Mouse (Mus musculus) cerebellum, adult 9-11 months (tissue): ENCODE measurements at regions not wholly inside any gene's neighbourhood (a gene's known extent, or its start where the extent isn't known, plus 50 kb on each side); places are given as distances from the start of the nearest gene placed in this dataset.
A peak's percentile ranks its signal among the peaks of the same experiment; 100 is the strongest.

Source experiments
- DNase-seq: peaks from one replicate; pipeline ENCODE4 v3.0.0; 2022

DNA sequence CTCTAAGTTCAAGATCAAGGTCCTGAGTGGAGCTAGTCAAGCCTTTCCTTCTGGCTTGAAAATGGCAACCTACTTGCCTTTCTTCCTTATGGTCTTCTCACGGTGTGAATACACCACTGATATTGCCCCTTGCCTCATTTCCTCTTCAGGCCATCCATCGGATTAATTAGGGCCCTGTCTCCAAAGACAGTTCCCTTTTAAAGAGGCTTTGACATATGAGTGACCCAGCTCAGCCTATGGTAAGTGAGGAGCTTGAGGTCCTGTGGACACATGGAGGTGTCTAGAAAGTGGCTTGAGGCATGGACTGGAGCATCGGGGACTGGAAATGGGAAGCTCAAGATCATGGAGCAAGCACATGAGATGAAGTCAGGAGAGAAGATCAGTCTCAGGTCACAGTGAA lies 201.5 kb downstream of the Gm10260 start:
- no peak for DNase-seq

GRCm38 (mm10) chr13:97555312-97555711 lies 205.1 kb downstream of the Gm10260 start:
- DNase-seq, result no peak

DNA sequence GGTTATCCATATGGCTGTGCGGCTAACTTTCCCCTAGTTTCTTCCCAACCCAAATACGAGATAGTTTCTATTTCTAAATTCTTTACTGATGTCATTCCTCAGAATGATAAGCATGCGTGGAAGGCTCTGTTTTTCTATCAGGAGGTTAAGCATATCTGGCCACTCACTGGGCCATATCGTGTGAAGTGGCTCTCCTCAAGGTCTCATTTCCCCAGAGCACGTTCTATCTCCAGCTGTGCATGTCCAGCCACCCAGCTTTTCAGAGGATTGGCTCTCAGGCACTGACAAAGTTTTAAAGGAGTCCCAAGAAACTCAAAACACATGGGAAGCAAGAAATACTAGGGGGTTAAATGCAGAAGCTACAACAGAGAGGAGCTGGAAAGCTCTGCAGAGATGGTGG lies 205.8 kb downstream of the Gm10260 start:
- DNase-seq, result no peak

- DNase-seq, result no peak
Observed at GRCm38 (mm10) chr13:97552236-97552635, 208.2 kb downstream of the Gm10260 start.

GRCm38 (mm10) chr13:97550880-97551279 lies 209.6 kb downstream of the Gm10260 start:
- no peak for DNase-seq

DNA sequence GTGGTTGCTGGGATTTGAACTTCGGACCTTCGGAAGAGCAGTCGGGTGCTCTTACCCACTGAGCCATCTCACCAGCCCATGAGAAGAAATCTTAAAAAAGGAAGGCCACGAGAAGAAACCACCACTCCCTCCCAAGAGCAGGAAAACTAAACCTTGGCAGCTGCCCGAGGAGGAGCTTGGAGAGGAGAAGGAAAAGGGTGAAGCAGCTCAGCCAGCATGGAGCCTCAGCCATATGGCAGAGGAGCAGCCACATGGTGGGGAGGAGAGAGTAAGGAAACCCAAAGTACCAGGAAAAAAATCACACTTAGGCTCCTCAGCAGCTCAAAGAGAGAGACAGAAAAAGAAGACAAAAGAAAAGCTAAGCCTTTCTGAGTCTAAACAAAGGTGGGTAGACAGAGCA lies 210.3 kb downstream of the Gm10260 start:
- DNase-seq, result peak; percentile 81

DNA sequence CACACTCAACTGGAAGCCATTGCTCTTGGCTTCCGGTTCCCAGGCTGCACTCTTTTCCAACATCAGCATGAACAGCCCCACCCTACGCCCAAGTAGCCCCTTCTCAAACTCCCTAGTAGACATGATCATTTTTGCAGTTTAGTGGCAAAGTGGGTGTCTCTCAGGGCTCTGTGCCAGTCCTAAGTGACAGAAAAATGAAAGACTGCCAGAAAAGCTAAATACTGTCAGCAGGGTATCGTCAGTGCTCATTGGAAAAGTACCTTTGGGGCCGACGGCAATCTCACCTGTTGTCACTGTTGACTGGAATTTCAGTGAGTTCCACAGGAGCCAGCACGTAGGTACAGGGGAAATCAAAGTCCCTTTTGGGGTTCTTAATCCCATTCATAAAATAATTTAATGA lies 211.0 kb downstream of the Gm10260 start:
- no peak for DNase-seq

- DNase-seq, result no peak
Observed at GRCm38 (mm10) chr13:97548527-97548977, 211.9 kb downstream of the Gm10260 start.

- no peak for DNase-seq
Observed at GRCm38 (mm10) chr13:97546936-97547335, 213.5 kb downstream of the Gm10260 start.

DNA sequence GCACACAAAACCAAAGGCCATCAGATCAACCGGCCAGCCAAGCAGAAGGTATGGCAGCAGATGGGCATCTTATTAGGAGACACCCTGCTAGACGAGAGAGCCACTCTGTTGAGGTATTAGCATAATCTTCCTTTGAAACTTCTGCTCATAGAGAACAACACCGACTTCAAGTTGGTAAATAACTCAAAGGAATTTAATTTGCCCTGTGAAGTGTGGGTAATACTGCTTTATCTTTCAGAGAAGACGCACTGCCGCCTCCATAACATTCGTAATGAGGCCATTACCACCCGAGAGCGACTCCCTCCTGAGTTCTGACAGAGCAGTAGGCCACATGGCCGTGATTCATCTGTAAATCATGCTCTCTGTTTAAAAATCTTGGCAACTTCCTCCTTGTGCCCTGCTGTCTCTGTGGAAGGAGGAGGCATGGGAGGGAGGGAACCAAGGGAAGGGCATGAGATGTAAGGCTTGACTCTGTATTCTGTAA lies 214.4 kb downstream of the Gm10260 start:
- DNase-seq, result peak; percentile 85

GRCm38 (mm10) chr13:97539686-97540085 lies 220.7 kb downstream of the Gm10260 start:
- no peak for DNase-seq

DNA sequence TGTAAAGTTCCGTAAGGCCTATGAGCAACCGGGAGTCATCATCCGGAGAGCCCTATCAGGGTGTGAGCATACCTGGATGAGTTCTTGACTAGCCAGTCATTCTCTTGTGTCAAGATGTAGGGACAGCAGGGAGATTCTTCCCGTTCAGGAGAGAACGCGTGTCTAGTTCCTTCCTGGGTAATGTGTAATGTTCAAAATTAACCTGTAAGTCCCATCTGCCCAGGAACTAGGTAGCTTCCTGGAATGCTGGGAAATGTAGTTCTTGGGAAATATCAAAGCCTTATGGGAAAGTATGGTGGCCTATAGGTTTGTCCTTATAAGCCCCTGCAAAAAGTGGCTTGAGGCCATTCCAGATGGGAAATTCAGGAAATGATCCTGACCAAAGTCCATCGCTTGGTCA lies 222.0 kb downstream of the Gm10260 start:
- DNase-seq, result no peak

GRCm38 (mm10) chr13:97537686-97538085 lies 222.7 kb downstream of the Gm10260 start:
- no peak for DNase-seq

DNA sequence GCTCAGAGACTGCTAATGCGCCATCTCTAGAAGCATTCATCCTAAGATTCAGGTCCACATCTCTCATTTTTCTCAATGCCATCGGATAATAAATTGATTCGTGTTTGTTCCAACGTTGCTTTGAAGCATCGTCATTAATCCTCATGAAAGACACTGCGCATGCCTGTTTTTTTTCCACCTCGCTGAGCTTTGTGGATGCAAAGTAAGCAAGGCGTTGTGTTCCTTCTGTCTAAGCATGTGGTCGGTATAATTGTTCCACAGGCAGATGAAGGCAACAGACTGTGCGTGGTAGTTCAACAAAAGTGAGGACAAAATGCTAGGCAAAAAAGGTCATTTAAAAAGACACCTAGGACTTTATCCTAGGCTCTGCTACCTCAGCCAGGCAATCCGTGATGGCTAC lies 223.2 kb downstream of the Gm10260 start:
- no peak for DNase-seq

- no peak for DNase-seq
Observed at GRCm38 (mm10) chr13:97533896-97534666, 226.4 kb downstream of the Gm10260 start.

- no peak for DNase-seq
Observed at GRCm38 (mm10) chr13:97531181-97531580, 229.3 kb downstream of the Gm10260 start.

- no peak for DNase-seq
Observed at GRCm38 (mm10) chr13:97530570-97530969, 229.9 kb downstream of the Gm10260 start.

DNA sequence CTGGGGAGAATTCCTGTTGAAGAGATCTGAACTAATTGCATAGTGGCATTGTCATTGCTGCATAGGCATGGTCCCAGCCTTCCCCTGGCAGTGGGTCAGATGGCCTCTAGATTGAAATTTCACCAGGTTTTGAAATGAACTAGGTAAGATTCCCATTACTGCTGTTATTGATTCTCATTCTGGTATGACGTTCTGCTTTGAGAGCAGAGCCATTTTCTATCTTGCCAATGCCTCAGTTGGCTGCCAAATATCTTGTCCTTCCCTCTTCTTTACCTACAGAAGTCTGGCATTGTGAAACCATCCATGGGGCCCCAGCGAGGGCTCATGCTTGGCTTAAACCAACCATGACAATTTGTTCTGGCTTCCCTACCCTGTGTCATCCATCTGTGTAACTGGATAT lies 232.5 kb downstream of the Gm10260 start:
- no peak for DNase-seq

- no peak for DNase-seq
Observed at GRCm38 (mm10) chr13:97524847-97525434, 235.5 kb downstream of the Gm10260 start.

GRCm38 (mm10) chr13:97523523-97524412 lies 236.7 kb downstream of the Gm10260 start:
- no peak for DNase-seq

DNA sequence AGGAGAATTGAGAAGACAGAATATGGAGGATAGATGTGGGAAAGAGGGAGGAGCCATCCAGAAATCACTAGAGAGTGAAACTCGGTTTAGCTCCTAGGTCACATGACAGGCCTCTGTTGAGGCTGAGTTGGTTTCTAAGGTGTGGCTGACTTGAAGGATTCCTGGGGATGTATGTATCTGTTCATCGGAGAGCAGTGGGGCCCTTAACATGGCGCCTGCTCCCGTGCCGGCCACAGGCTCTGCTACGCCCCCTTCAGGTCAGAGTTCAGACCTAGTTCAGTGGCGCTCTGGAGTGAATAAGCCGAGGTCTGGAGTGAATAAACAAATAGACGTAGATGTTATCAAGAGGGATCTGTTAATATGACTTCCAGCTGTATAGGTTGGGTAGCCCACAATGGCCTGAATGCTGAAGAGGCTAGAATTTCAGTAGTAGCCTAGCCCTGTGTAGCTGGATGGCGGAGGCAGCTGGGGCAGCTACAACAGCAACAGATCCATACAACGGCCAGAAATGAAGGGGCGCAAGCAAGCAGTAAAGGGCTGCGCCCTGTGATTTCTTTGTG lies 239.4 kb downstream of the Gm10260 start:
- no peak for DNase-seq

GRCm38 (mm10) chr13:97516731-97517130 lies 243.7 kb downstream of the Gm10260 start:
- DNase-seq, result no peak

DNA sequence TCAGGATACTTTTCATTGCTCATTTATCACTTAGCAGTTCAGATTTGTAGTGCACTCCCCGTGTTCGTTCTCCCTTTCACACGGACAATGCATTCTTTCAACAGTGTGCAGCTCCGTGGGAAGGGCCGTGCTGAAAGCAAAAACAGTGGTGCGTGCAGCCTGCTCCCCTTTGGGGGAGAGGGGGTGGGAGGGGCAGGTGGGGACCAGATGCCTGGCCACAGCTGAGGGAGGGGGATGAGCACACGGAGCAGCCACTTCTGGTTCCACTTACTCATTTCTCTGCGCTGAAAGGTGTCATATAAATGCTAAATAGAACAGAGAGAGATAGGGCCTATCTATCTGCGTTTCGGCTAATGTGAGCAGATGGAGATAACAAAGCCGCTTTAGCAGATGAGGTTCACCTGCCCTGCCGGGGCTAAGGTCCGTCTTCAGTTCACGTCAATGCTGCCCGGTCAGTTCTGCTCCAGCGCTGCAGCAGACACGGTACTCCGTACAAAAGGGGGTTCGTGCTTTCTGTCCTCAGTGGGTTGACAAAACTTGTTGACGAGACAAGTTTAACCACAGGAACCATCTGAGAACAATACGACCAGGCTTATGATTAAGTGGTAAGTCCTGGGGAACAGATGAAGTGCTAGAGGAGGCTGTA lies 245.9 kb downstream of the Gm10260 start:
- no peak for DNase-seq
